Mouse (Mus musculus) layer of hippocampus, adult 2 months (tissue): ENCODE measurements at regions not wholly inside any gene's neighbourhood (a gene's known extent, or its start where the extent isn't known, plus 50 kb on each side); places are given as distances from the start of the nearest gene placed in this dataset.

Experiments
- DNase-seq, 2 experiments: peaks; one replicate each; pipeline ENCODE4 v3.0.0; 2022; ENCODE audit warnings: low spot score in 2 of 2
- H3K27ac ChIP-seq: fragments of 200-600 bp; 2 replicates; pipeline ENCODE4 v1.8.1; 2022
- H3K4me3 ChIP-seq: fragments of 200-600 bp; 2 replicates; pipeline ENCODE4 v1.8.1; 2022; ENCODE audit warnings: mild to moderate bottlenecking
- CTCF ChIP-seq: fragments of 200-600 bp; conservative IDR thresholded peaks from 2 replicates; pipeline ENCODE4 v1.8.1; 2022; ENCODE audit warnings: antibody characterized with exemption, mild to moderate bottlenecking, moderate library complexity

- no peak overlapping the region for H3K27ac ChIP-seq
- DNase-seq = no peak
These were observed 97.8 kb downstream of the Wdr11 start for GRCm38 (mm10) chr7:129689464-129689863.

DNA sequence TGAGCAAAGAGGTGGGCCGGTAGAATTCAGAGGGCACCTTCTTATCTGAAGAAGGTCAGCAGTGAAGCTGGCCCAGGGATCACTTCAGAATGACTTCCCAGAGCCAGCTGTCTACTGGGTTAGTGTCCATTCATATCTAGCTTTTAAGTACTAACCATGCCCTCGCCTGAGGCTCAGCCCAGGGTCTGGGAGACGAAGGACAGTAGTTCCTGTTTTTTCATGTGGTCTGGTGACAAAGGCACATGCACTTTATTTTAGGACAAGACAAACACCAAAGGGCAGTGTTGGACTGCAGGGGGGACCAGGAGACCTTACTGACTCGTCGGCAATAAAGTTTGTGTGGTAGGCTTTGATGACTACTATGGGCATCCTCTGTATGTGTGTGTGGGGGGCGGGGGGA is 99.2 kb downstream of the Wdr11 start:
- H3K4me3 ChIP-seq = no peak overlapping the region
- H3K27ac ChIP-seq = no peak overlapping the region
- TF ChIP-seq CTCF = no peak
- no peak for DNase-seq

More at GRCm38 (mm10) chr7:129689464-129689863, 97.8 kb downstream of the Wdr11 start:
- TF ChIP-seq CTCF = no peak
- H3K4me3 ChIP-seq = no peak overlapping the region

GRCm38 (mm10) chr7:129691619-129692071 is 100.0 kb downstream of the Wdr11 start:
- Histone ChIP-seq H3K27ac (no peak overlapping the region), H3K4me3 (no peak overlapping the region)
- no peak for TF ChIP-seq CTCF
- DNase-seq = peak; percentile 29 to 31

DNA sequence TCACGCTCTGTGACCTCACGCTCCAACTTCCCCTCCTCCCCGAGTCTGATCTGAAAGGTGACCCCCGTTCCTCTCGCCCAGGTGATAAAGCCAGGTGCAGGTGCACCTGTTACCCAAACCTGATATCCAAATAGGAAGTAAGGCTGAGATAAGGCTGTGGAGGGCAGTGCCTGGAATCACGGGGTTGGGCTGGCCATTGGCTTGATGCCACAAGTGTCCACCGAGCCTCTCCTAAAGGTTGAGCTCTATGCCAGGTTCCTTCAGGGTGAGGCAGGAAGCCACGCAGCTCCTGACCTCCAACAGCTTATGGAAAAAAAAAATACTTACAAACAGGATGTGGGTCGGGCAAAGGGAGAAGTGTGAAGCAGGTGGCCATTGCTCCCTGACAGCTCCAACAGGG is 102.0 kb downstream of the Wdr11 start:
- Histone ChIP-seq H3K4me3 (no peak overlapping the region), H3K27ac (no peak overlapping the region)
- no peak for TF ChIP-seq CTCF
- no peak for DNase-seq

GRCm38 (mm10) chr7:129694168-129694567 is 102.5 kb downstream of the Wdr11 start:
- Histone ChIP-seq H3K4me3 (no peak overlapping the region), H3K27ac (no peak overlapping the region)
- no peak for TF ChIP-seq CTCF
- DNase-seq = no peak

DNA sequence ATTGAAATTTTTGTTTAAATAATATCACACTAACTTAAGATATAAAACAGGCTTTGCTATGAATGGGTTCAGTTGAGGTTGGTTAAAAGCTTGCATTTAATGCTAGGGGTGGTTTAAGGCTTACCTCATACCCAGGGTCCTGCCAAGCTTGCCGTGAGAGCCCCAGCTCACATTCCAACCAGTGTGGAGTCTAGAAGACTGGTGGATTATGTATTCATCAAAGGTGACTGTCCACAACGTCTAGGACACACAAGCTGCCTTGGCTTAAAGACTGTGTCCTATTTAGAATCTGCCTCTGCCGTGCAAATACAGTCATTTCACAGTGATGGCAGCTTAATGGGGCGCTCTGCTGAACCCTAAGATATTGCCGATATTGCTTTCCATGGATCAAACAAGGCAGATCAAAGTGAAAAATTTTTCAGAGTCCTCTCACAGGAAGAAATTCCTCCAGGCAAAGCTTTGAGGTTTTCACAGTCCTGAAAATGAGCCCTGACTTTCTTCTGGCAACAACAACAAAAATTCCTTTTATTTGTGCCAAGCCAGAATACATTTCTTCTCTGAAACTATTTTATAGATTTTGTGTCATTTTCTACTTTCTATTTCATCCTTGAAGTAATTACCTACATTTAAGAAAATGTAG is 108.4 kb downstream of the Wdr11 start:
- Histone ChIP-seq H3K4me3 (no peak overlapping the region), H3K27ac (no peak overlapping the region)
- TF ChIP-seq CTCF = no peak
- no peak for DNase-seq

DNA sequence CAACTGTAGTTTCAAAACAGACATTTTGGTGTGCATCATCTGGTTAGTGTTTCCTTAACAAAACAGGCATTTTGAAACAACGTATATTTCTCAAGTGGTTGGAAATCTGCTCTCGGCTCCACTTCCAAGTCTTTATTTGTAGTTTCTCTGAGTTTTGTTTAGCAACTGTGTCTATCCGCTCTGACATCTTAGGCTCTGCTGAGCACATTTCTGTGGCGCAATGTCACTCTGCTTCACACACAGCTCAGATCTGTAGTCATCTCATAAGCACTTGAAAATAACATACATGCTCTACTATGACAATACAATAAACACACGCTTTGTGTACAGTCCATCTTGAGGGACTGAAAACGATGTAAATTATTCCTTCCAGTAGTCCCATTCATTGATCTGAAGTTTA is 135.9 kb downstream of the Wdr11 start:
- Histone ChIP-seq H3K4me3 (no peak overlapping the region), H3K27ac (no peak overlapping the region)
- TF ChIP-seq CTCF = no peak

GRCm38 (mm10) chr7:129729709-129730238 is 138.1 kb downstream of the Wdr11 start:
- Histone ChIP-seq H3K27ac (no peak overlapping the region), H3K4me3 (no peak overlapping the region)
- TF ChIP-seq CTCF = no peak
- DNase-seq = no peak

More for the DNA sequence above, 135.9 kb downstream of the Wdr11 start:
- DNase-seq = no peak

DNA sequence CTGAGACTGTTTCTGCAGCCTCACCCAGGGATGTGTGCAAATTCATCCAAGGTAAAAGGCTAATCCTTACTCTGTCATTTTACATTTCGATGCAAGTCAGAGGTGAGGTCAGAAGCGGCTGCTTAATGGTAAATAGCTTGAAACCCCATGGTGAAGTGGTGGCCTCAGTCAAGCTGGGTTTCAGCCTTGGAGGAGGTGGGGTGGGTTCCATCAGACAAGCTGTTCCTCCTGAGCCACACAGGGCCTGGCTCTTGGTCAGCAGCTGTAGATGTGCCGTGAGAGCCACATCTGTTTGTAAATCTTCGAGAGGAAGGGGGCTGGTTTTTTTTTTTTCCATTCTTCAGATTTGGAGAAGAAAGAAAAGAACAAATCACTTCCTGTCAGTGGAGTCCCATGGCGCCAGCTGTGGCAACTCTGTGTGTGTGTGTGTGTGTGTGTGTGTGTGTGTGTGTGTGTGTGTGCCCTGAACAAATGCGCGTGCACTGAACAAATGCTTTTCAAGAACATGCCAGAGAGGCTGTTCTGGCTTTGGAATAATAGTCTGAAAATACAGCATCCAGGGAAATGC is 139.2 kb downstream of the Wdr11 start:
- Histone ChIP-seq H3K27ac (no peak overlapping the region), H3K4me3 (no peak overlapping the region)
- no peak for TF ChIP-seq CTCF
- DNase-seq = no peak

DNA sequence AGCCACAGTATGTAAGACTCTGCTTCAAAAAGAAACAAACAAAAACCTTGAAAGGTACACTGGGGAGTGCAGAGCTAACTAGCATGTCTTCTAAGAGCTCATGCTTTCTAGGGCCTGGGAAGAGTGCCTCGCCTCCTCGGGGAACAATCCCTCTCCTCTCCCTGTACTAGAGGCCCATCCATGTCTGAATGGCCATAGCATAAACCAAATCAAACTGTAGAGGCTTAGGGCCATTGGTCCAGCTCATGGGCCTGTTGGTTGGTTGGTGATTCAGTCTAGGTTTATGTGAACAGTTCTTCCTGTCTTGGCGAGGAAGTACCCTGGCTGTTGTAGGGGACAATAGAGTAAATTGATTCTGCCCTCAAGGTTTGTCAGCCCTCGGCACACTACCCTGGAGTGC is 151.0 kb downstream of the Wdr11 start:
- H3K4me3 ChIP-seq = no peak overlapping the region
- TF ChIP-seq CTCF = no peak
- no peak overlapping the region for H3K27ac ChIP-seq
- DNase-seq = no peak

- no peak for DNase-seq
- H3K4me3 ChIP-seq = no peak overlapping the region
- no peak overlapping the region for H3K27ac ChIP-seq
- TF ChIP-seq CTCF = no peak
These were observed 152.4 kb downstream of the Wdr11 start for GRCm38 (mm10) chr7:129743955-129744666.

DNA sequence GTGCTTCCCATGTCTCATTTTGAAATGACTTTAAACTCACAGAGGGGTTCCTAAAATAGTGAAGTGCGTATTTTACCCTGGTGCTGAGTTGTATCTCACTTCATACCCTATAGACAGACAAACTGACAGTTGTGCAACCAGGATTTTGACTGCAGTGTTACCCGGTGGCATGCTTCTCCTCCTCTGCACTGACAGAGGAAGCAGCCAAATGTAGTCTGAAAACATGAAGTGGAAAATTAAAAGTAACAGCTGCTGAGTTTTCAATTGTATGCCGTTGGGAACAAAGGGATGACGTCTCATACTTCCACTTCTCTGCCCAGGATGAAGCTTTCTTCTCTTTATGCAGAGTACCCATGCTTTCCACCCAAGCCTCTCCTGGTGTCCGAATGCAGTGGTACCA is 155.0 kb downstream of the Wdr11 start:
- Histone ChIP-seq H3K27ac (no peak overlapping the region), H3K4me3 (no peak overlapping the region)
- no peak for DNase-seq
- no peak for TF ChIP-seq CTCF

GRCm38 (mm10) chr7:129750936-129751335 is 159.3 kb downstream of the Wdr11 start:
- Histone ChIP-seq H3K4me3 (no peak overlapping the region), H3K27ac (no peak overlapping the region)
- TF ChIP-seq CTCF = no peak
- no peak for DNase-seq

- TF ChIP-seq CTCF = peak; percentile 72
- Histone ChIP-seq H3K4me3 (no peak overlapping the region), H3K27ac (no peak overlapping the region)
- no peak for DNase-seq
These were observed 163.1 kb downstream of the Wdr11 start for GRCm38 (mm10) chr7:129754737-129755136.
